Mouse (Mus musculus): Measurements from ENCODE around the gene Txlna.

The Txlna gene

DNA sequence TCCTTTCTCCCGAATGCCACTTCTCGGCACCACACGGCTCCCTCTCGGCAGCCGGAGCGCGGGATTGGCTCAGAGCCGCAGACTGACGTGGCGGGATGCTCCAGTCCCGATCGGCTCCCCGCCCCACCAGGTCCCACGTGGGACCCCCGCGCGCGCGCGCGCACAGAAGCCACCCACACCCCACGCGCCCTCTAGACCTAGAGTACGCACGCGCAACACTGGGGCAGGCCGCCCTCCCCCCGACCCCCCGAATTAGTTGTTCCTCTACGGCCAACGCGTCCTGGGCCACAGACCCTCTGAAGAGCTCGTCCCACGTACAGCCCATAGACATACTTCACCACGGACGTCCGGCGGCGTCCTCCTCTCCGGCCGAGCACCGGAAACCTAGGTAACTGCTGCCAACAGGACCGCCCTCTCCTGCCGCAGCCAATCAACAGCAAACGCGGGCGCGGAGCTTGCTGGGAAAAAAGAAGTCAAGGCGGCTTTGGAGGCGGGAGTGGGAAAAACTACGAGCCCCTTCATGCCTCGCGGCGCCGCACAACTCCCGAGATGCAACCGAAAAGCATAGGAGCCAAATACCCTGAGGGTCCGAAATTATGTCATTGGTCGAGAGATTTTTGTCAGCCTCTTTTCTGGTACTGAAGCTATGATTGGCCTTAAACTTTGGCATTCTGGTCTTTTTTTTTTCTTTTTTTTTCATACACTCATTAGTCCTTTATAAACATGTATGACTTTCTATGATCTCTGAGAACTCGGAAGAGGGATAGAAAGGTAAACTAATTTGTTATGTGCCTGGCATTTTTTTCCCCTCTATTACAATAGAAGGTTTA lies at the start of gene Txlna:
Gene Txlna, minus strand, starts transcription at position 428 of the 830 bp plus-strand sequence.
- in situ Hi-C loops (cut with MboI, MseI): no loop called here

DNA sequence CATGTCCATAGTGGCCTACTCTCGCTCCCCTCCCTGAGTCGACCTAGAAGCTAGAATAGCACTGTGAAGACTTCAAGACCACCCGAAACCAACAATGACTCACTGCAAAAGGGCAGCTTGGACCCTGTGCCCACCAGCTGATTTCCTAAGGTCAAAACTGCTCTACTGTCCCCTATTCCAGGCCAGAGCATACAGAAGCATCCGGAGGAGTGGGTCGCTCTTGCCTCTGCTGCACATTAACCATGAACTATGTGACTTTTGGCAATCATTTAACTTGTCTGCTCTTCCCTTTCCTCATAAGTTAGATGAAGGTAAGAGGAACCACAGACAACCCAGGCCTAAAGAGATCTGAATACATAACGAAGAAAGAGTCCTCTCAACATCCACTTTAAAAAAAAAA lies 43.7 kb upstream of the Txlna start:
- in situ Hi-C loops (cut with MboI, MseI): no loop called here

DNA sequence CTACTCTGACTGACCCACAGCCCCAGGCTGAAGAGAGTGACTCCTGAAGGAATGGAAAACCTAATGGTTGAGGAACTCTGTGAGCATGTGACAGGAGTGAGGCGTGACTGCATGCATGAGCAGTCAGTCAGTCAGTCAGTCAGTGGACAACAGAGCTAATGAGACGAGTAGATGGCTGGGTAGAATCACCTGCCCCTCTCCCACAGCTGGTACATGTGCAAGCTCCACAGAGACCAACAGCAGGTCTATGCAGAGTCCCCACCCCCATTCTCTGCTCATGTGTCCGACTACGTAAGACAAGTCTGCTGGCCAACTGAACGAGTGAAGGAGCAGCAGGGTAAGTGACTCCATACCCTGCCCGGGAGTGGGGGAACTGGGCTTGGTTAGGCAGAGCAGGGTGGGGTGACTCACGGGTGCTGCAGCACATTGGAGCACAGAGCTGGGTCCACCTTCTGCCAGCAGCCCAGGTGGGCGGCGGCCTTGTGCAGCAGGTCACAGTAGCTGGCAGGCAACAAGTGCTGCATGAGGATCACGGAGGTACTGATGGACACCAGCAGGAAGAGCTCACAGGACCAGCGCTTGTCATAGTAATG lies 43.1 kb upstream of the Txlna start:
- in situ Hi-C loops (cut with MboI, MseI): no loop called here

DNA sequence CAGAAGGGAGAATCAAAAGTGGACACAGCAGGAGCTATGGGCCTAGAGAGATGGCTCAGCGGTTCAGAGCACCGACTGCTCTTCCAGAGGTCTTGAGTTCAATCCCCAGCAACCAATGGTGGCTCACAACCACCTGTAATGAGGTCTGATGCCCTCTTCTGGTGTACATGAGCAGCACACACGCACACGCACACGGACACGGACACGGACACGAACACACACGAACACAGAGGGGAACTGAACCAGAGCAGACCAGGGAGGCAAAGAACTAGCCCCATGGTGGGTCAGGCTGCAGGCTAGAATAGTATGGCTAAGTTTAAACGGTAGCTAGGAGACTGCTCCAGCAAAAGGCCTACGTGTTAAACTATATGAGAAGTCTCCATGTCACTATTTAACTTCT lies 41.0 kb upstream of the Txlna start:
- in situ Hi-C loops (cut with MboI, MseI): no loop called here

DNA sequence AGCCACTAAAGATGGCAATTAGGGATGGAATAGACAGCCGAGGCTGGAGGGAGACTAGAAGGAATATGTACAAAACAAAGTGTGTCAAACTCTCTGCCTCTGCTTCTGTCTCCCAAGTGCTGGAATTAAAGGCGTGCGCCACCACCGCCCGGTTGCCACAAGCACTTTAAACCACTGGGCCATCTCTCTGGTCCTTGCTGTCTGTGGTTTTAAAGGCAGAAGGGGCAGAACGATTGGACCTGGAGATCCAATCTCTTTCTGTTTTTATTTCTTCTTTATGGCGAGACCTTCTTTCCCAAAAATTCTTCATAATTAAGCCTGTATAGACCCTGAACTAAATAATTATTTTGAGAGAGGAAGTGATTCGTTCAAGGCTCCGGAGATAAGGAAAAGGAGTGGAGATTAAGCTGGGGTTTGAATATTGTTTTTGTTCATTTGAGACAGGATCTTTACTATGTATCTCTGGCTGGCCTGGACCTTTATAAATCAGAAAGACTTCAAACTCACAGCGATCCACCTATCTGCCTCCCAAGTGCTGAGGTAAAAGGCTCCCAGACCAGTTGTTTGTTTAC lies 32.1 kb upstream of the Txlna start:
- in situ Hi-C loops (cut with MboI, MseI): loop anchor here (25.0 kb wide), 1 partner anchor 689 kb away; the partner anchor contains the start of genes Snrnp40 and Zcchc17

DNA sequence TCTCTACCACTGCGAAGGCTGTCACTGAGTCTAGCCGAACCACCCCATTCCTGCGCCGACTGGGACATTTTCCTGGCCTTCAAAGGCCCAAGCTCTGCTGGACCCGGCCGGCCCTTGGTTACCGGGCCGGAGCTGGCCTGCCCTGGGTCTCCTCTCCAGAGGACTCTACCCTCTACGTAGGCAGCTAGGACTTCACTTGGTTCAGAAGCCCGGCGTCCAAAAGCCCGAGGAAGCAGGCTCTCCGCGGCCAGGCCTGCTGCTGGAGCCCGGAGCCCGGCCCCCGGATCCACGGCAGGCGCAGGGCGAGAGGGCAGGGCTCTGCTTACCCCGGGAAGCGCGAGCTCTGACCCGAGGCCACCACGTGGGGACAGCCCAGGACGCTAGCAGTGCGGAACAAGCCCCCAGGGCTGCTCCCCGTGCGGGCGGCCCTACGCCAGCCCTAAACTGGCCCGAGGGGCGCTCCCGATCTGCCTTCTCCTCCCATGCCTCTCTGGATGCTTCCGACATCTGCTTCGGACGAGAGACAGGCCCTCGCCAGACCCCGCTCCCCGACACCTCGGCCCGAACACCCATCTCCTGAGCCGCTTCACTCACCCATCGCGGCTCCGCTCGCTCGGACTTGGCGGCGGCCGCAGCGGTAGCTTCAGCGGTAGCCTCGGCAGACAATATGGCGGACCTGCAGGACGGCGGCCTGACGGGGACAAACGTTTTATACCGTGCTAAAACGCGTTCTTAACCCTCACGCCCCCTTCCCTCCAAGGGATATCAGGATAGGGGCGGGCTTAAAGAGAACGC lies 31.4 kb upstream of the Txlna start, which contains the start of gene Kpna6:
Gene Kpna6, minus strand, starts transcription at position 685 of the 795 bp plus-strand sequence.
- in situ Hi-C loops (cut with MboI, MseI): loop anchor here (25.0 kb wide), 1 partner anchor 690 kb away; the partner anchor contains the start of genes Snrnp40 and Zcchc17

DNA sequence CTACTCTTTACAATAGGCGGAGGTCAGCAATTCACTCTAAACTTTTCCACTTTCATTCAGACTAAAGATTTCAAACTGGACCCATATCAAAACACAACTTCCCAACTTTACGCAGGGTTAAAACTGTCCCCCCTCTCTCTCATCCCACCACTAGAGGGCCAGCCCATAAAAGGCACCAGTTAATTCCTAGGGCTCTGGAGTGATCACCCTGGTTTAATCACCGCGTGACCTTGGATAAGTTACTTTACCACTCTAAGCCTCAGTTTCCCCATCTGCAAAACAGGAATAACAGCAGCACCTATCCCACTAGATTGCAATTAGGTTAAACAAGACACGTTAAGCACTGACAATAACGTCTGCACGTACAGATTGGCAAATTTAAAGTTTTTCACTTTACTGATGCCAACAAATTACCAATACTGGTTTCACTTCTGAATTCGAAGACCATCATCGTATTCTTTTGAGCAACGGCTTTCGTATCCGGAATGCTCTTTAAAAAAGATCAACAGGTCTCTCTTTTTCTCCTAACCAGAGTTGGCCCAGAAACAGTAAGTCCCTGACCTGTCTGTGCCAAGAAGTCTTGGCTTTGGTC lies 30.7 kb upstream of the Txlna start:
- in situ Hi-C loops (cut with MboI, MseI): loop anchor here (25.0 kb wide), 1 partner anchor 691 kb away; the partner anchor contains the start of genes Snrnp40 and Zcchc17

DNA sequence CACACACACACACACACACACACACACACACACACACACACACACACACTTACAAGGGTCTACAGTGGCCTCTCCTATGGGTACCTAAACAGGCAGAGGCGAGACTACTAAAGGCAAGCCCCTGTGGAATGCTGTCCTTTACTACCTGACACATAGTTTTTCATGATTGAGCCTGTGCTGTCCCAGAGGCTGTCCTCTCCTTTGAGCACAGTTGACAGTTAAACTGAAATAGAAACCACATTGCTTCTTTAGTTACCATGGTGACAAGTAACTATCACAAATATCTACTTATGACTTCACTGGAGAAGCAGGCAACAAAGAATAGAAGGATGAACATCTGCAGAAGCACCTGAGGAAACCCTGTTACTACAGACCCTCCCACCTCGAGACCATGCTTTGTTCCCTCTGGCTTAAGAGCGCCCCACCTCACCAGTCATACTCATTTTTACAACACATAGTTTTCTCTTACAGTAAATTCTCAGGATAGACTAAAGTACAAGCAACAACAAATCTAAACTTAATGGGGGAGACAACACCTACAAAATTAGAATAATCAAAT lies 21.5 kb upstream of the Txlna start:
- in situ Hi-C loops (cut with MboI, MseI): loop anchor here (25.0 kb wide), 1 partner anchor 700 kb away; the partner anchor contains the start of genes Snrnp40 and Zcchc17

DNA sequence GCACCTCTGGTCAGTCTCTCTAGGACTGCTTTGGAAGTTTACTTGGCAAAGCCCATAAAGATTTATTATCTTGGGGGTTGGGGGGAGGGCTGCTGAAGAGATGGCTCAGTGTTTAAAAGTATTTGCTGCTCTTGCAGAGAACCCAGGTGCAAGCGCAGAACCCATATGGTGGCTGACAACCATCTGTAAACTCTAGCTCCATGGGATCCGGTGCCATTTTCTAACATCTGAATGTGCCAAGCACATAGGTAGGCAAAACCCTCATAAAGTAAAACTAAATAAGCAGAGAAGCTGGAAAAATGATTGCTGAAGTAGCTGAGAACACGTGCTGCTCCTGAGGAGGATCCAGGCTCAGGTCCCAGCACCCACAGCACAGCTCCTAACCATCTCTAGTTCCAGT lies 20.7 kb upstream of the Txlna start:
- in situ Hi-C loops (cut with MboI, MseI): loop anchor here (25.0 kb wide), 1 partner anchor 701 kb away; the partner anchor contains the start of genes Snrnp40 and Zcchc17

DNA sequence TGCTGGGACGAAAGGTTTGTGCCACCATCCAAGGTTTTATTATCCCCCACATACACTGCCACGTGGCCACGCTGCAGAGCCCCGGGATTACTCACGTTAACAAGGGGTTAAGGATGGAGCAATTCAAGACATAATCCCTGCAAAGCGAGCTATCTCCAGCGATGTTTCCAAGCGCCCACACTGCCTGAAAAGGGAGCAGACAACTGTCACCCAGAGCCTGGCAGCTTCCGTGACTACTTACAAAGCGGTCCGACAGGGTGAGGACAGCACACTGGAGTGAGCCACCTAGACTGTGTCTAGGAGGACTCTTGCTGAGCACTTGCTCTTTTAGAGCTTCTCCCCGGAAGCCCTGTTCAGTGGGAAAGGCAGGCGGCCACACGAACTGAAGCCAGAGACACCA lies 13.9 kb upstream of the Txlna start:
- in situ Hi-C loops (cut with MboI, MseI): loop anchor here (25.0 kb wide), 1 partner anchor 708 kb away; the partner anchor contains the start of genes Snrnp40 and Zcchc17

DNA sequence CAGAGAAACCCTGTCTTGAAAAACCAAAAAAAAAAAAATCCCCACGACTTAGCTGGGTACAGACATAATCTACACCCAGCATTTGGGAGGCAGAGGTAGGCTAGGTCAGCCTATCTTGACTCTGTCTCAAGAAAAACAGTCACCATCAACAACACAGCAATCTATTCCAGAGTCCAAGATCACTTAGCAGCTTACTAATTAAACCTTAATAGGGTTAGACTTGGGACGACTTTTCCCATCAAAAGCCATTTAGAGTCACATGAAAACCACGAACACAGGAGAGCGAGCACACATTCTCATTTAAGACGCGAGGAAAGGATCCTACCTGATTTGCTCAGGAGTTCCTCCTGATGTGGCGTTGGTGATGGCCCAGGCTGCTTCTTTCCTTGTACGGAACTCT lies 9.5 kb upstream of the Txlna start:
- in situ Hi-C loops (cut with MboI, MseI): loop anchor here (25.0 kb wide), 1 partner anchor 712 kb away; the partner anchor contains the start of genes Snrnp40 and Zcchc17

DNA sequence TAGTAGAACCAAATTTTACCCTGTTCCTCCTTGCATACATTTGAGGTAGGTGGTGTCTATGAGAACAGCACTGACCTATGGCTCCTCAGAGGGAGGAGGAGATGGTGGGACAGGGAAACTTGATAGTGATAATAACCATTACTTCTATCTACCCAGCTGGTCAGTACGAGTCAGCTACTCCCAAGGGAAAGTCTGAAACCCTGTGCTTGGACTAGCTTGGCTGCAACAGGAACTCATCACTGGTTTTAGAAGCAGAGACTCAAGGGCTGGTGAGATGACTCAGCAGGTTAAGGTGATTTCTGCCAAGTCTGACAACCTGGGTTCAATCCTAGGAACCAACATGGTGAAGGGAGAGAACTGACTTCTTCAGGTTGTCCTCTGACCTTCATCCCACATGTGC lies 7.8 kb upstream of the Txlna start:
- in situ Hi-C loops (cut with MboI, MseI): no loop called here

DNA sequence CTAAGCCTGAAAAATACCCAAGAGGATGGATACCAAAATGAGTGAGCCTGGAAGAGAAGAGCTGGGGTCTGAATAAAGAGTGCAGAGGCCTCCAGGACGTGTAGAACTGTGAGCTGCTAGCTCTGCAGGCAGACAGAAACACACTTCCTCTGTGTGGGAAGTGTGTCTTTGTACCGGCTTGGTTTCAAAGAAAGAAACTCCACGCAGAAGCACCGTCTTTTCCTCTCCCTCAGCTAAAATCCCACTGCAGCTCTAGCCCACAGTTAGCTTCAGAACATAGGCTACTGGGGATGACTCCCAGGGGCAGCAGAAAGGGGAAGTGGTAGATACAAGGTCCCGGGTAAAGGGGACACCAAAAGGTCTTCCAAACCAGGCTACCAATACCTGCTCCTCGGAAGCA lies 4.3 kb upstream of the Txlna start:
- in situ Hi-C loops (cut with MboI, MseI): no loop called here

DNA sequence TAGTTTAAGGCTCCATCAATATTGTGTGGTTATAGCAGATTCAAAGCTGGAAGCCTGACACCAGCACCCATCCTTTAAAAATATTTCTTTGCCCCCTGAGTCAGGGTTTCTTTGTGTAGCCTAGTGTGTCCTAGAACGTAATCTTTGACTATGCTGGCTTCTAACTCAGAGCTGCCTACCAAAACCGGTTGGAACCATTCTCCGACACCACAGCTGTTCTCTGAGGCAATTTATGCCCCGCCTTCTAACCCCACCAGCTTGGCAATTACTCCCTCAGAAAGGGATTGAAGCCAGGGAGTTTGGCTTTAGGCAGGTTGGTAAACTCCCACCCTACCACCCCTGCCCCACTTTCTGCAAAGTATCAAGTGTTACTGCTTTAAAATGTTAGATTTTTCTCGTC lies 891 bp upstream of the Txlna start:
- in situ Hi-C loops (cut with MboI, MseI): no loop called here

DNA sequence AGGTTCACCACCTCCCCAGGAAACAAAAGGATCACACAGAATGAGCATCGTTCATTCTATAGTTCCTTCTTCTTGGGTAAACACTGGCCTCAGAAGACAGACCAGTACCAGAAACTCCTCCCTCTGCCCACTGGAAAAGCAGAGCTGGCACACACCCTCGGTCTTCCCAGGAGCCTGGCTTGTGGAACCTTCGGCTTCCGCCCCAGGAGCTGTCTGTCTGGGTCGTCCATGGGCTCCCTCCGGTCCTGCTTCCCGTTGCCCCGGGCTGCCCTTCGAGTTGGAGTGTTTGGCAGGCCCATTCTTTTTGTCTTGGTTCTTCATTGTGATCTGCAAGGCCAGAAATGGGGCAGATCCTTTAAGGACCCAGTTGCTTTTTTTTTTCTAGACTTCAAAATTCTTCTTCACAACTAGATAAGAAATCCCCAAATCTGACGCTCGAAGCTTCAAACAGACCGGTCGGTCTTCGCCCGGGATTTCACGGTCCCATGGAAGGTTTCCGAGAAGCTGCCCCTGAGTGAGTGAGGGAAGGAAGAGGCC lies 696 bp downstream of the Txlna start:
- in situ Hi-C loops (cut with MboI, MseI): no loop called here

DNA sequence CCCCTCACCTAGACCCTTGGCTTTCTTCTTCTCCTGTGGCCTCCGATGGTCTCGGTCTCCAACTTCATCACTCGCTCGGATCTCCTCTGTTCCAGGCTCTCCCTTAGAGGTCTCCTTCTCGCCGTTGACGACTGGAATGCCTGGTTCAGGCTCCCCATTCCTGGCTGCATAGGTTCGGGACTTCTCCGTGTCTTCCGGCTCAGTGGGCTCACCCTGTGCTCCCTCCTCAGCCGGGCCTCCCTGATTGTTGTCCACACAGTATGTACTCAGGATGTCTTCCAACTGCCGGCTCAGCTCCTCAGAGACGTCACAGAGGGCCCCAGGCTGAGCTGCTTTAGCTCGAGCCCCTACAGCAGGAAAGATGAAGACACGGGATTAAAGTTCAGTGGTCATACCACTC lies 1.6 kb downstream of the Txlna start:
- in situ Hi-C loops (cut with MboI, MseI): no loop called here

DNA sequence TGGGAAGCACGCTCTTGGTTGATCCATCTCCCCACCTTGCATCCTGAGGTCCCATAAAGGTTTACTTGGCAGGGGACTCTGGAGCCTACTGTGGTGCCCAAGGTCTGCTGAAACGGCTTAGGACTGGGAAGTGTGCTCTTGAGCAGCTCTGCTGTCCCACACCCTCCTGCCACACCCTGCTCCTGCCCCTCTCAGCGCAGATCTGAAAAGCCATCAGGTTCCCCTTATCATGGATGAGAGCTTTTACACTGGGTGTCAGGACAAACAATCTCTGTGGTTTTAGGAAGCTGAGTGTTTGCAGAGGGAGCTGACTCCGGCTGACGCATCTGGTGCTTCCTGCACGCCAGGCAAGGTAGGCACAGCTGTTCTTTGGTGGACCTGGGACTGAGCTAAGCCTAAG lies 7.0 kb downstream of the Txlna start:
- in situ Hi-C loops (cut with MboI, MseI): loop anchor here (5.0 kb wide), 1 partner anchor 93 kb away; no protein-coding TSS in a partner anchor

DNA sequence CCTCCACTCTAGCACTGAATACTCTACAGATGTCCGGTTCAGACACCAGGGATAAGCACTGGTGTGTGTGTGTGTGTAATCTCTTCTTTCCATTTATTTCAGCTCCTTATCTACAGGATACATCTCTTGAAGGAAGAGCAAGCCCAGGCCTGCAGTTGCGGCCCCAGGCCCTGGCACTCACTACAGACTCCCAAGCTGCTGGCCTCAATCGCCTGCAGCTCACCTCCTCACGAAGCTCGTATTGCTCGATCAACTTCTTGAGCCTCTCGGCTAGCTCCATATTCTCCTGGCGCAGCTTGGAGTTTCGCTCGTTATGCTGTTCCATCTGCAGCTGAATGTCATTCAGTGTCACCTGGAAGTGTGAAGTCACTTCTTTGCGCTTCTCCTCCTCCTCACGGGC lies 9.0 kb downstream of the Txlna start:
- in situ Hi-C loops (cut with MboI, MseI): loop anchor here (5.0 kb wide), 1 partner anchor 95 kb away; no protein-coding TSS in a partner anchor

DNA sequence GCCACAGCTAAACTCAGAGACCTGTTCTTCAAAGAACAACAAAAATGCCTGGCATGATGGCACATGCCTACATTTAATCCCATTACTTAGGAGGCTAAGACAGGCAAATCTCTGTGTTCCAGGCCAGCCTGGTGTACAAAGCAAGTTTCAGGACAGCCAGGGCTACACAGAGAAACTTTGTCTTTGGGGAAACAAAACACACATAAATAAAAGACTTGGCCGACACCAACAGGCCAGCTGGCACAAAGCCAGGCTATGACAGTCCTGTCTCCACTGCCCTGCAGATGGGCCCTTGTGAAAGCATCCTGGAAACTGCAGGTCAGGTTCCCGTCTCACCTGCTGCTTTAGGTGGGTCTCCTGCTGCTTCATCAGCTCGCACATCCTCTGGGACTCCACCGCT lies 9.9 kb downstream of the Txlna start:
- in situ Hi-C loops (cut with MboI, MseI): loop anchor here (5.0 kb wide), 1 partner anchor 96 kb away; no protein-coding TSS in a partner anchor

DNA sequence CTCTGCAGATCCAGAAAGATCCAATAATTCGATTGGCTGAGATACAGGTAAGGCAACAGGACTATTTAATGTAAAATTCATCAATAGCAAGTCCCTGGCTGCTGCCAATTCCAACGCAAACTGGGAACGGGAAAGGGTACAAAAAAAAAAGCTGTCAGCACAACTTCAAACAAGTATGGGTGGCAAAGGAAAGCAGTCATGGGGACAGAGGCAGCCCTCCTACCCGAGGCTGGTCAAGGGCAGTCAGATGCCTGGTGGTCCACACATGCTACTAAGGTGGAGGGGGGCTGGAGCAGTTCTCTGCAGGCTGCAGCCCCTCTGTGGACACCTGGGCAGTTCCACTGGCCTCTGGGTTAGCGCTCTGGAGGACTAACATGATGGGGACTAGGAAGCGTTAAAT lies 14.8 kb downstream of the Txlna start:
- in situ Hi-C loops (cut with MboI, MseI): no loop called here
